In genomic region chrX:75513787-75514178, GRCm38 (mm10) we compare ENCODE assay signal across 8 mouse cellular contexts. TPM values are rescaled to one million over a fixed set of nuclear protein-coding genes. Genes with fewer than 3 reads are reported as not detected.
A peak's percentile ranks its signal among the peaks of the same experiment; 100 is the strongest.
DNase-seq lines count a peak whose midpoint lies in the region; ATAC-seq and TF ChIP-seq lines count a peak whose summit lies in the region.

No protein-coding gene starts in this region.

- H3K4me2 ChIP-seq in lung, embryonic 14.5 days, result peak overlapping the region; percentile 33; the same call in 1 of the 2 replicates
- peak overlapping the region; percentile 48 for H3K4me2 ChIP-seq in neural tube, embryonic 13.5 days

- no peak overlapping the region for H3K9ac ChIP-seq in lung, embryonic 14.5 days
- H3K9ac ChIP-seq in neural tube, embryonic 13.5 days, result 0 out of 2 replicates have a peak overlapping the region, but pooled peaks have one; percentile 22

- TF ChIP-seq CTCF in lung, embryonic 14.5 days (IDR thresholded peaks at IDR 0.05; ENCODE audit: low read depth), result no peak

- no peak for DNase-seq in lung, embryonic 14.5 days
- no peak for DNase-seq in lung, postnatal 25 days (ENCODE audit: low spot score)
- DNase-seq in left cerebral cortex, postnatal 14 days (ENCODE audit: low spot score in 2 of 2), result no peak
- DNase-seq in adrenal gland, adult (ENCODE audit: inconsistent age in 2 of 2, low spot score in 1 of 2), result no peak
- DNase-seq in spleen, postnatal 4 days (ENCODE audit: low spot score in 2 of 2), result no peak

- no peaks in the 10 kb centered on the region for H3K4me1 ChIP-seq in lung, embryonic 14.5 days (ENCODE audit: insufficient read depth)
- H3K4me1 ChIP-seq in erythroblast, embryonic 14.5 days (ENCODE audit: control insufficient read depth), result peaks cover 7% of the 10 kb centered on the region
- H3K4me1 ChIP-seq in neural tube, embryonic 13.5 days (replicated peaks), result peaks cover 9% of the 10 kb centered on the region

- H3K27ac ChIP-seq in lung, embryonic 14.5 days (ENCODE audit: low read depth), result no peak overlapping the region
- H3K27ac ChIP-seq in neural tube, embryonic 13.5 days (replicated peaks), result no peak overlapping the region

- no peaks in the 10 kb centered on the region for H3K27me3 ChIP-seq in lung, embryonic 14.5 days (ENCODE audit: insufficient read depth, low read length)
- H3K27me3 ChIP-seq in erythroblast, embryonic 14.5 days (ENCODE audit: control insufficient read depth), result peaks cover 12% of the 10 kb centered on the region
- no peaks in the 10 kb centered on the region for H3K27me3 ChIP-seq in neural tube, embryonic 13.5 days

- WGBS in lung, embryonic 14.5 days, result 18% methylated on average over 3 of the region's 3 CpGs
- WGBS in neural tube, embryonic 13.5 days, result 28% methylated on average over 3 of the region's 3 CpGs

- H3K4me3 ChIP-seq in lung, embryonic 14.5 days (ENCODE audit: low read depth, low read length), result peak overlapping the region; percentile 52
- H3K4me3 ChIP-seq in erythroblast, embryonic 14.5 days (replicated peaks), result peak overlapping the region; percentile 84
- H3K4me3 ChIP-seq in neural tube, embryonic 13.5 days, result no peak overlapping the region; the same call in 1 of the 2 replicates

- intact Hi-C loops in left cerebral cortex, postnatal 14 days (cut with DNase I), result no loop called here

- H3K9me3 ChIP-seq in lung, embryonic 14.5 days (ENCODE audit: low read depth, low read length), result no peaks in the 10 kb centered on the region
- H3K9me3 ChIP-seq in erythroblast, embryonic 14.5 days (ENCODE audit: control insufficient read depth, low read length), result no peaks in the 10 kb centered on the region
- no peaks in the 10 kb centered on the region for H3K9me3 ChIP-seq in neural tube, embryonic 13.5 days

- ATAC-seq in lung, embryonic 14.5 days (ENCODE audit: insufficient read depth), result no peak; the same call in 1 of the 2 replicates
- peak; percentile 3 for ATAC-seq in inflammation-experienced regulatory T-cells, adult 6 months
- peak; percentile 48 for ATAC-seq in neural tube, embryonic 13.5 days (ENCODE audit: low read depth)

- no peaks in the 10 kb centered on the region for H3K36me3 ChIP-seq in lung, embryonic 14.5 days (ENCODE audit: insufficient read depth)
- H3K36me3 ChIP-seq in erythroblast, embryonic 14.5 days (ENCODE audit: control insufficient read depth), result peaks cover 10% of the 10 kb centered on the region
- no peaks in the 10 kb centered on the region for H3K36me3 ChIP-seq in neural tube, embryonic 13.5 days

RNA-seq across cellular contexts. Expression of gene Vbp1, which starts 0.3 kb away (rescaled TPM):
- 156 and 157 TPM in 2 replicates for polyA plus RNA-seq in lung, embryonic 14.5 days (2014; fragmentation: Nextera tagmentation; extraction: Ambion mirVana)
- polyA plus RNA-seq in erythroblast, embryonic 14.5 days (2012), result 0.51 and 0.55 TPM in 2 replicates
- polyA plus RNA-seq in inflammation-experienced regulatory T-cells, adult 6 months (2017; shearing (Covaris generic)), result 100 to 1,000 TPM; 116 to 172 (median 117) TPM
- 361 and 368 TPM in 2 replicates for polyA plus RNA-seq in neural tube, embryonic 13.5 days (2015; fragmentation: Nextera tagmentation; extraction: Ambion mirVana)
- 10 to 100 TPM; 71.3 to 75.2 TPM for total RNA-seq in left cerebral cortex, postnatal 14 days (2021)

Comparison
In these comparisons a context has a peak if more than half of its experiments do, and no peak if none do; other contexts are left out.
1. RNA of gene Vbp1, which starts 0.3 kb away (polyA plus RNA-seq): 361 to 368 TPM in neural tube, embryonic 13.5 days, 156 to 157 TPM in lung, embryonic 14.5 days and 116 to 172 TPM in inflammation-experienced regulatory T-cells, adult 6 months; 0.51 to 0.55 TPM in erythroblast, embryonic 14.5 days; every median in the first group is over 10 times any median in the second.